Mouse (Mus musculus) embryo, embryonic 11.5 days (tissue): Measurements from ENCODE around the gene Dand5.

Experiments used
- DNase-seq: peaks from one replicate; pipeline ENCODE4 v3.0.0-alpha.2; 2012; ENCODE audit warnings: low read depth, low spot score

Gene Dand5

DNA sequence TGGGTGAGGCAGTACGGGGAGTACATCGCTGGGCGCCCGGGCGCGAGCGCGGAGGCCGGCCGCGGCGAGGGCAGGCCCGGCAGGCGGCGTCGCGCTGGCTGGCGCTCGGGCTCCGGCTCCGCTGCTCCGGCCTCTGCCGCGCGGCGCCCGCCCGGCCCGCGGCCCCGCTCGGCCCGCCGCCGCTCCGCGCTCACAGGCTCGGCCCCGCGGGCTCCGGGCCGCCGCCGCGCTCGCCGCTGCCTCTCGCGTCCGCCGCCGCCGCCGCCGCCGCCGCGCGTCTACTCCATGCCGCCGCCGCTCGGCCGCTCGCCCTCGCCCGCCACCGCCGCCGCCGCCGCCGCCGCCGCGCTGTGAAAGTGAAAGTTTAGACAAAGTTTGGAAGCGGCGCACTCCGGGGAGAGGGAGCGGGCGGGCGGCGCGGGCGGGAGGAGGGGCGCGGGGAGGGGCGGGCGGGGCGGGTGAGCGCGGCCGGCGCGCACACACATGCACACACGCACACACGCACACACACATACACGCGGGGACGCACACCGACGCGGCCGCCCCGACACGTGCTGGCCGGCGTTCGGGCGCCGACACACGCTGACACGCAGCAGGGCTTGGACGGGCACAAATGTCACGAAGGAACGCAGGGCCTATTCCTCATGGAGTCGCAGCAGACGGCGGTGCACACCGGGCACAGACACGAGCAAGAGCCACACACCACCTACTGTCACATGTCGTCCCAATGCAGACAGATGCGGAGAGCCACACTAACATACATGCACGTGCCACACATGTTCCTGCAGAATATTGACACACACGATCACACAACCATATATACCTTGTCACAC is 22.4 kb downstream of the Dand5 start, which contains the start of gene Nfix:
Gene Nfix (minus strand): TSS at position 346 of the 833 bp plus-strand sequence.
- no peak for DNase-seq

DNA sequence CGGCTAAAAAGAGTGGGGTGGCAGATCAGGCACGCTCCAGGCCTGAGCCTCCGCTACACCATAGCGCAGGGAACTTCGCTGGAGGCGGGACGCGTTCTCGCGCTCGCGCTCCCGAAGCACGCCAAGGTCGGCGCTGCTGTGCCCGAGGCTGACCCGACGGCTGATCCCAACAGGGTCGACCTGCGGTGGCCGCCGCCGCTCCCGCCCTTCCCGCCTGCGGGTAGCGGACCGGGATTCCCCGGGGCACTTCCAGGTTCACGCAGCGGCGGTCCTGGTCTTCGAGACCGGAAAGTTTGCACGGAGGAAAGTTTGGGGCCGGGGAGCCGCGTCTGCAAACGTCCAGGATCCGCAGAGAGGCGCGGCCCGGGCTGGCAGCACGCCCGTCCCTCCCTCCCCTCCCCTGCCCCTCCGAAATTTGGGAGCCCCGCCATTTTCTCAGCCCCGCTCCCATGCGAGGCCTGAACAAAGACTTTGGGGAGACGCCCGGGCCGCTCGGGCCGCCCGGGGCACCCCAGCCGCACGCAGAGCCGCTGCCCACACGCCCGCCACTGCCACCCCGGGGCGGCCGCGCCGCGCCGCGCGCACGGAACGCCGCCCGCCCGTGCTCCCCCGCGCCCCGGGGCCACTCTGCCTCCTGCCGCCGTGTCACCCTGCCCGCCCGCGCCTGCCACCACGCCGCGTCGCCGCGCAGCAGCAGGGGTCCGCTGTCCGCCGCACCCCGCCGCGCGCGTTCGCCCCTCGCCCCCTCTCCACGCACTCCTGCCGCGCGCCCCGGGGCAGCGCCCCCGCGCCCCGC is 23.3 kb downstream of the Dand5 start:
- no peak for DNase-seq

DNA sequence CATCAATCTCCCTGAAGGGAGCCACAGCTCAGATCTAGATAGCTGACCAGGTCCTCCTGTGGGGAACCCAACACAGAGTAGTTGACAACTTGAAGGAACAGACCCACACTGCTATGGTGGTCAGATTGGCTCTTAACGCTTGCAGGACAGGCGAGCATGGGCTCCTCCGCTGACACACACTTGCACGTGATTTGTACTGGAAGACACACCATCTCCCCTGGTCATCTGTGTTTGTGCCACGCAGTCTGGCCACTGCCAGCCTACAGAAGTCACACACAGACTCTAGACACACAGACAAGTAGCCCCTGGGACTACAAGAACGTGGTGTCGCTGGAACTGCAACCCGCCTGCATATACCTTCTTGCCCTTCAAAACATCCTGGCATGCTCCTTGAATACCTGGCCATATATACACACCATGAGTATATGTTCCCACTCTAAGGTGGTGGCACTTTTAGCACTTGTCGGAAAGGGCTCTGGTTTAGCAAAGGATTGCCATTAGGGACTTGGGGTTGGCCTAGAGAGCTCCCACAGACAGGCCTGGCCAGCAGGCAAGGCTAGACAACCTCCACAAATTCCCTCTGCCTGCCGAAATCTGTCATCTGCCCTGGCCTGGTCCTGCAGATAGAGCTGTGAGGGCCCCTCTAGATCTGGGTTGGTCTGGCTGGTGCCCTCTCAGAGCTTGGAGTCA is 24.0 kb downstream of the Dand5 start:
- DNase-seq: no peak

DNA sequence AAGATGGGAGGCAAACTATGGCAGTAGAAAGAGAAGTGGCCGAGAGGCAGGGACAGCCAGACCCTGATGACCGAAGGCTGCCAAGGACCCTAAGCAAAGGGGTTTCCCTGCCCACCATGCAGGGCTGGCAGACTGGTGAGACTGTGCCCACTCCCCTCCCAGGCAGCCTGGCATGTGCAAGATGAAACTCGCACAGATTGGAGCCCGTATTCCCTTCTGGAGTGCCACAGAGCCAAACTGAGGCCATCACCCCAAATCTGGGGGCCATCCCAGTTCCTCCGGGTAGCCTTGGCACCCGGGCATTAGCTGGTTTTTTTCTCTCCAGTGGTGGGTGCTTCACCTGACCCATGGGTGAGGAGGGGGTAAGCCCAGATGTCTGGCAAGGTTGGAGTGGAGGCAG is 24.7 kb downstream of the Dand5 start:
- no peak for DNase-seq

DNA sequence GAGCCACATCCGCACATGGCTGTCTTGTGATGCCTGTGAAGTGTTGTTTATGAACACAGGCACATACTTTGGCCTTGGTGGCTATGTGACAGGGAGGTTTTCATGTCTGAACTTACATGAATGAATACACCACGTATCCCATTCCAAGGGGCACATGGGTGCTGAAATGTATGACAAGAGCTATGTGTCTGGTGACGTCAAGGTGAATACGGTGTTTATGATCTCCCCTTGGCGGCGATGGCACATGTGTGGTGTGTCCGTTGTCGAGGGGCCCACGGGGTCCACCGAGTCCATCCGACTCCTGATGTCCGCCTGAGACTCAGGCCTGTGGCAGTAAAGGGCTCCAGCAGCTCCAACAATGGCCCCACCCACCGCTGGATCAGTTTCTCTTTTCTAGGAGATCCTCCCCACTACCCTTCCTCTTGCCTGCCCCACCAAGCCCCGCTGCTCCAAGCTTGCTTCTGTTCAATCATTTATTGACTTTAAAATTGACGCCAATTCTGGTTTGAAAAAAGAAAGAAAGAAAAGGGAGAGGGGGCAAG is 25.3 kb downstream of the Dand5 start:
- no peak for DNase-seq

DNA sequence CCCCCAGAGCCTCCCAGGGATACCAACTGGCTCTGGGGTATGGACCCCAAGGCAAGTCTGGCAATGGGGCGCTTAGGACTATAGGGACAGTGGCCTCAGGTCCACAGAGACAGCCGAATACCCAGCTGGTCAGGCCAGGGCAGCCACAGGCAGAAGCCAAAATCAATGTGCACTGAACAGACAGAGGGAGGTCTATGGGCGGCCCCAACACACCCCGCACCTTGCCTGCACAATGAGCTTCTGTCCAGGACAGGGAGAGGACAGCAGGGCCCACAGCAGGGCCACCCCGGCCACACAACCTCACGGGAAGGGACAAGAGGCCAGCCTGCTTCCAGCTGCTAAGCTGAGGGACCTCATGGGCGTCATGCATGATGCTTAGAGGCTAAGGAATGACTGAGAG is 28.1 kb downstream of the Dand5 start:
- no peak for DNase-seq

DNA sequence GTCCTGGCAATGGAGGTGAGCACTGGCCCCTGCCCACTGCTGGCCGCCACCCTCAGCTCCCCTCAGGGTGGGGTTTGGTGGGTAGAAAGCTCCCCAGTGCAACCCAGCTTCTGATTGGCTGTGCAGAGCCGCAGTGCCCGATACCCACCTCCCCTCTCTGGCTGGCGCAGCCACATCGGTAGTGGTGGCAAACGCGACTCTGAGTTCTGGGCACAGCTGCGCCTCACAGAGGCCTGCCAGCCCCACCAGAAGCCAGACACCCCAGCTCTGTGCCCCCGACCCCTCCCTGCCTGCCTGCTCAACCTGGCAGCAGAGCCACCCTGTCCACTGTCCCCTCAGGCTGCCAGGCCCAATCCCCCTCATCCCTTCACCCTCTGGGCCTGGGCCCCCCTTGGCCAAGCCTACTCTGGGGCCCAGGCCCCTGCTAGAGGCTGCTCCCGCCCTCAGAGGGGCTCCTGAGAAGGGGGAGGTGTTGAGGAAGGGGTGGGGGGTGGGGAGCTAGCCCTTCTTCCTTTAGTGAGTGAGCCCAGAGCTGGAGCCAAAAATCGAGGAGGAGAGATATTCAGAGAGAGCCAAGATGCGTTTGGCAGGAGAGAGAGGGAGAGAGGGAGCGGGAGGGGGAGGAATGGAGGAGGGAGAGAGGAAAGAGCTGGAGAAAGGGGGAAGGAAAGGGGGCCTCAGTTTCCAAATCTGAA is 28.7 kb downstream of the Dand5 start:
- DNase-seq: no peak

DNA sequence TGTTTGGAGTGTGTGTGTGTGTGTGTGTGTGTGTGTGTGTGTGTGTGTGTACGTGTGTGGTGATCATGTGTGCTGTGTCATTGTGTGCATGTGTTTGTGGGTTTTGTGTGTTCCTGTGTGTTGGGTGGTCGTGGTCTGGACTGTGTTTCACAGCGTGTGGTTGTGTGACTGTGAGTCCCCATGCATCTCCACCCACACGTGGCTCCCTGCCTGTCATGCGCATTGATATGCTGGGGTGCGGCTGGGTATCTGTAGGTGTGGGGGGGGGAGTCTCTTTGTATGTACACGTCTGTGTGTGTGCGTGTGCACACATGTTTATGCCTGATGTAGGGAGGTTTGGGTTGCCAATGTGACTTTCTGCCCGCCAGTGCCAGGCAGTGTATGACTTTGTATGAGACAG is 29.5 kb downstream of the Dand5 start:
- no peak for DNase-seq

DNA sequence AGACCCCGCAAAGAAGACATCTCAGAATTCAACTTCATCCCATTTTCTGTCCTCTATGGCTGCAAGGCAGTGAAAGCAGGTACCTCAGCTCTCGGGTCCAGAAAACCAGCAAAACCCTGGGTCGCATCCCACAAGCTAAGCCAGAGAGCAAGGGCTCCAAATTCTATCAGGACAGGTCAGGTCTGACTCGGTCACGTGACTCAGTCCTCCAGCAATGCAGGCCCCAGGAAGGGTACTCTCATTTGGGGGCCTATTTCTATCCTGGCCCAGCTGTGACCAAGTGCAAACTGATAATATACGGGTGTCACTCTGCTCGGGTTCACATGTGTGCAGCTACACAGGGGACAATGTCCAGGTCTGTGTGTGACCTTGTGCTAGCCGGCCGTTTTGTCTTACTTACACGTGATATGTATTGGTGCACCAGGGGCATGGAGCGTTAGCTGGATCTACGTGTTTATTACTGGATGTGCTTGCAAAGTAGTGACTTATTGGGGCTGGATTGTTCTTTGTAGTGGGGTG is 30.1 kb downstream of the Dand5 start:
- DNase-seq: no peak

DNA sequence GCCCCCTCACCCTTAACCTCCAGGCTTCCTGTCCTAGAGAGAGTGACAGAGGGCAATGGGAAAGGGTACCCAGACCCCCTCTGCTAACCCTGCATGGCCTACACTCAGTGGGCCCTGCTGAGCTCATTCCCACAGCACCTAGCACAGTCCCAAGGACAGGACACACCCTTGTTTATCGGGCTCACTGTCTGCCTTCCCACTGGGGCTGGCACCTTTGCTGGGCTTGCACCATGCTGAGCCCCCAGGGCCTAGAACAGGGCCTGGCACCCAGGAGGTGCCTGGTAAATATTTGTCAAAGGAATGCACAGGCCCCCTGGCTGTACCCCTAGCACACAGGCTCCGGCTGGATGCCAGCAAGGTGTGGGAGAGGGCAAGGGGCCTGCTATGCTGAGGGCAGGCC is 32.1 kb downstream of the Dand5 start:
- no peak for DNase-seq

DNA sequence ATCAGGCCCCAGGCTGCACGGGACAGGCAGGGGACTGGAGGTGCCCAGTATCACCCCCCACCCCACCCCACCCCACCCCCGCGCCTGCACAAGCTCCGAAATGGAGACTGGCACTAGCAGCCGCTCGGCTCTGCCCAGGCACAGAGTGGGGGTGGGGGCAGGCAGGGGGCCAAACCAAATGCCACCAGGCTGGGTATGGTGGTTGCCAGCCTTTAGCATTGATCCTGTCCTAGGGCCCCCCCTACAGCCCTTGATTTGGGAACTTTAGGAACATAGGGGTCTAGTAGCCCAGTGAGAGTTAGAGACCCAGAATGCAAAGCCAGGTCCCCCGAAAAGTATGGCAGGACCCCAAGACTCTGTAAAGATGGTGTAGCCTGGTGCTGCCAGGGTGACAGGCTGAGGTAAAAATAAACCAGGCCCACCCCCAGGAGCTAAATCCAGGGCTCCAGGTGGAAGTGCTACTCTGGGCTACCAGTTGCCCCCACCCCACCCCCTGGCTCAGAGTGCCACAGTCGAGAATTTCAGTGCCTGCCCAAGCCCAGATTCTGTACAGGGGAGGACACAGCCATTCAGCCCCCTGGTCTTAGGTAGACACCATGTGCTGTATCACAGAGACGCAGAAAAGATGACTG is 32.7 kb downstream of the Dand5 start:
- no peak for DNase-seq

DNA sequence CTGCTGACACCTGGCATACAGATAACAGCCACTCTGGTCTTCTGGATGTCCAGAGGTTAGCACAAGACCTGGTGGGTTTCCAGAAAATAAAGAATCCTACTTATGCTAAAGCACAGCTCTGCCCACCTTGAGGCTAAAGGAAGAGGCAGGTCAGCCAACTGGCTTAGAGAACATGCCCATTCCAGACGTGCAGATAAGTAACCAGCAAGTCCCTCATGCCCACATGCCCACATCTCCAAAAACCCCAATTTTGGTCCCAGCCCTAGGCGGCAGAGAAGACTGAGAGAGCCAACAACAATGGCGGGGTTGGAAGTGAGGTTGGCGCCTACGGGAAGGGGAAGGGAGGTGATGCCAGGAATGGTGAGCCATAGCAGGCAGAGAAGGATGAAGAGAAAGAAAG is 33.3 kb downstream of the Dand5 start:
- no peak for DNase-seq

DNA sequence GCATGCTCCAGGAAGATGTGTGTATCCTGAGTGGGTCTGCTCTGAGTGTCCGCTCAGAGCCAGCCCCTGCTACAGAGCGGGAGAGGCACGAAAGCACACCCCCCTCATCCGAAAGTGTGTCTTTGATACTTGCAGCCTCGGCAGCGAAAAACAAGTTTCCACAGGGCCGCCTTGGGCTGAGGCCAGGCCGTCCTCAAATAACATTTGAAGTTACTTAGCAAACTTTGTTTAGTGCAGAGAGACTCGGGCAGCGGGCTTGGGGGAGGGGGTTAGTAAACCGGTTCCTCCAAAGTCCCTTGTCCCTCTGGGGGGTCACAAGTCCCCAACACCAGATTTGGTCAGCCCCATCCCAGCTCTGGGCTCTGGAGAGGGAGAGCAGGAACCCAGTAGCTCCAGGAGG is 33.7 kb downstream of the Dand5 start:
- no peak for DNase-seq

DNA sequence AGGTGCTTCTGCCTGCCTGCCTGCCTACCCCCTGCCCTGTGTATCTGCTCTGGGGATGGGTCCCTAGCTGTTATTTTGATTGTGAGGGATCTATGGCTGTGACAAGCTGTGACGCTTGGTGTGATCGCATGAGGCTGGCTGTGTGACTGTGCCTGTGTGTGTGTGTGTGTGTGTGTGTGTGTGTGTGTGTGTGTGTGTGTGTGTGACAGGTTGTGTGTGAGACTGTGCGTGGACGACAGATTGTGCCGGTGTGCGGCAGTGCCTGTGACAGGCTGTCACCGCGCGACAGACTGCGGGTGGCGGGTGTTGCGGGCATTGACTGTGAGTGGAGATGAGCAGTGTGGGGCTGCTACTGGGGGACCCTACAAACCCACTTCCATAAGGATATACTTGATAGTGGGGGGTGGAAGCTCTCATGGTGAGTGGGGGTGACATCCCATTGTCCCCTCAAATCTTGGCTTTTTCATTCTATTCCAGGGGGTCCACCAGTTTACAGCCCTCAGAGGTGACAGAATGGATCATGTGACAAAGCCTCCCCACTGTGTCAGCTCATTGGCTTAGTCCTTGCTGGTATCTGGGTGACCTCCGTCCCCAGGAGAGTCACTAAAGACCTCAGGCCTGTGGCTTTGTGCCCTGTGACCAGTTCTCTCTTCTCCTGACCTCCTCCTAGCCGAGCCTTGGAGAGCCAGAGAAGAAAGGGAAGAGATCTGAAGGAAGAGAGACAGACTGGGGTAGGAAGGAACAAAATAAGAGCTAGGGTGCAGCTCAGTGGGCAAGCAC is 34.9 kb downstream of the Dand5 start:
- no peak for DNase-seq

DNA sequence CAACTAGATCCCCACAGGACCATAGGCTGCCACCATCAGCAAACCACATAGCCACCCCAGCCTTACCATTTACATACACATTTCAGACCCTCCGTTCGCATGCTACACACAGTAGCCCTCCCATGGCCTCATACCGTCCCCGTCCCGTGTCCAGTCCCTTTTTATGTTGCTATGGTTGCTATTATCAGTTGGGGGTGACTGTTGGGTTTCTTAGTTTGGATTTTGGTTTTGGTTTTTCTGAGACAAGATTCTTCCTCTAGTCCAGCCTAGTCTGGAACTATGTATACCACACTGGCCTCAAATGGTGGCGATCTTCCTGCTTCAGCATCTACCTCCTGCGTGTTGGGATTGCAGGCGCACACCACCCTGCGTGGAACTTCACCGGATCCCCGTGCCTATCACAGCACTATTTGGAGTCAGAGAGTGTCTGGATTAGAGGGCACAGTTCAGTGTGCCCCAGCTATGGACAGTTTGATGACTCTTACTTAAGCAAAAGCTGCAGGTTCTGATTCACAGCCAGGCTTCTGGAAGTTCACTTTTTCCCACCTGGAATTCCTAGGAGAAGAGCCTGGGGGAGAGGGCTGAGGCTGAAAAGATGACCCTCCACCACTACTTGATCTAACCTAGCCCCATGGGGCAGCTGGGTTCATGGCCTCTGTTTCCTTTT is 35.7 kb downstream of the Dand5 start:
- DNase-seq: no peak

DNA sequence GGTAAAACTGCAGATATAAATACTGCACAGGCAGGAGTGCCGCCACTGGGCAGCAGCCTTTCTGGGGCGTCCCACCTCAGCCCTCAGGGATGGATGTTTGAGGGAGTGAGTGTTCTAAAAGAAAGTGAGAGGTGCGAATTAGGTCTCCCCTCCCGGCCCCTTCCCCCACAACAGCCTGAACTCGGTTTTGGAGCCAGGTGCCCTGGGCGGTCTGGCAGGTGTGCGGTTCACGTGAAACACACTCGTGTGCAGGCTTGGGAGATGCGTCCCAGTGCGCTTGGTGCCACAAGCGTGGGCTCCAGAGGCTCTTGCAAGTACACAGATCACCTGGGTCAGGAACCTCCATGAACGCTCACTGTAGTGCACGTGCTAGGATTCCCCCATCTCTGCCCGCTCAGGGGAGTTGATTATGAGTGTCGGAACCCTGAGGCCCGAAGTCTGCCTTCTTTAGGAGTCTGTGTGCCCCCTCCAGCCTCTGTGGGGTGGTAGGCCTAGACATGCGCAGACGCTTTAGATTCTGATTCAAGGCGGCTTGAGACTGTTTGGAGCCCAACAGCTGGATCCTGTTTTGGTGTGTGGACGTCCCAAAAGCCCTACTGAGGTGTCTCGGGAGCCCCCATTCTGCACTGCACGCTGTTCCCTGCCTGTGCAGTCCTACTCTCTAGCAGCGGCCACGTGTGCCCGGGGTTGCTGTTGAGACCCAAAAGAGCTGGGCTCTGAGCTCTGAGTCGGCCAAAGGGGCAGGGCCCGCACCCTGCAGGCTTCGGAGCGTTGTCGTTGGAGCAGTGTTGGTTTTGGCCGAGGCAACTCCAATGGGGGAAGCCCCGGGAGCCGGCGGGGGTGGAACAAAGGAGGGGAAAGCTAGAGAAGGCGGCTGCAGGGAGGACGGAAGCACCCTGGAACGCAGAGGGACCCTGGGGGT is 36.6 kb downstream of the Dand5 start:
- DNase-seq: no peak

DNA sequence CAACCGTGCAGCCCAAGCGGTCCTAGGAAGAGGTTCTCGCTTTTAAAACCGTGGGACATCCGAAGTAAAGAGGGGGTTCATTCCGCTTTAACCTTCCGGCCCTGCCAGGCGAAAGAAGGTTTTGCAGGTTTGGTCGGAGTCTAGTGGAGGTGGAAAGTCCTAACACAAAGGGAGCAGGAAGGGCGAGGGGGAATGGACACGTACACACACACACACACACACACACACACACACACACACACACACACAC is 37.2 kb downstream of the Dand5 start:
- no peak for DNase-seq

DNA sequence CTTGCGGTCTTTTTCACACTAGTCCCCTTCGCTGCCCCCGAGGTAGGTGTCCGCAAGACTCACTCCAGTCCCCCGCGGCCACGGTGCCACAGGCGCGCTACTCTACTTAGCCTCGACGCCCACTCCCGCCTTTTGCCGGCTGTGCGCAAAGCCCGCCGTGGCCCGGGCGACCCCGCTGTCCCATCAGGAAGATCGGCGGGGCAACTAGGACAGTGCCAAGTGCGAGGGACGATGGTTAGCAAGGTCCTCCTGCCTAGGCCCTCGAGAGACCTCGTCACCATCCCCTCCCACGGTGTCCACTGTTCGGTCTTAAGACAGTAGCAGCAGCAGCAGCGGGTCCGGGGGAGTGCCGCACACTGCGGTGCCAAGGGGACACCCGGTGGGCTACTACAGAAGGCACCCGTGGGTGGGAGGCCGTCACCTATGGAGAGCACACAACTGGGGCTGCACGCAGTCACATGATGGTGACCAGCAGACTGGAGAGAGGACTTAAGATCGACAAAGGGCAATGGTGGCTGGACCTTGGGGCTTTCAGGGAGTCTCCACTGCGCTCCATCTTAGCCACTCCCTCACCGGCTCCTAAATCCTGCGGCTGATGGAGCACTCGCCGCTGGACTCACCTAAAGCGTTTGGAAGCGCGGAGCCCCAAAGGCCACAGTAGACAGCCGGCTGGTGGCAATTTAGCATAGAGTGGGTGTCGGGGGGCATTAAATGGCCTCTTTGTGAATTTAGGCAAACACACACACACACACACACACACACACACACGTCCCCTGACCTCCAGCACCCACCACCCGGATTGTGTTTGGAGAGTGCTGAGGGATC is 37.7 kb downstream of the Dand5 start:
- no peak for DNase-seq
